Mouse (Mus musculus) gastrocnemius, postnatal 36 days (tissue): ENCODE data around the gene Cnot1. TPM values are rescaled to one million over a fixed set of nuclear protein-coding genes. Genes with fewer than 3 reads are reported as not detected.
"Not testable (repeated sequence)": the region's sequence is repeated elsewhere in the genome, so short reads cannot be mapped to it uniquely, and the experiment has no call there.

Experiments
- DNase-seq, 2 experiments: peaks; one replicate each; pipeline ENCODE4 v3.0.0; 2022
- intact Hi-C: fragments of 180-260 bp; cut with DNase I; formaldehyde crosslinking; loops from one replicate; pipeline ENCODE4 v1.15.1; 2025
- total RNA-seq, 2 experiments: library from RNA; stranded (reverse); gene quantifications; 2 replicates each; pipeline ENCODE4 v1.2.3; 2021

Gene Cnot1
- total RNA-seq, 2 experiments from 2014 or later, result 59.0 to 63.7 TPM

DNA sequence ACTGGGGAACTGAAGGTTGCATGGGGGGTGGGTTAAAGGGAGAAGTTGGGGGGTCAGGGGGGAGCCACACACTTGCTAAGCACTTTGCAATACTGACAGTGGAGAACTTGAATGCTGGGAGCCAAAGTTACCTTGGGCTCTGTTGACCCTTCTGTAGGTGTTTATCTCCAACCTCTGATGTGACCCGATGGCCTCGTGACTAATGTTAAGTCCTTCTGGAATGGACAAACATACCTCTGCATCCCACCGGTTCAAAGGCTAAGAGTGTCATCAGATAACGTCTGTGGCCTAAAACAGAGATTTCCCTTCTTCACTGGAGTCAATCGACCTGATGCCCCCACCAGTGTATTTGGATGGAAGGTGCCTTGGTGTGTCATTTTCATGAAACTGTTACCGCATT lies 14.0 kb upstream of the Cnot1 start:
- no peak for DNase-seq
- intact Hi-C loops, result no loop called here

GRCm38 (mm10) chr8:95818211-95818610 lies 10.9 kb upstream of the Cnot1 start:
- DNase-seq, result no peak
- intact Hi-C loops, result no loop called here

- no peak for DNase-seq
- intact Hi-C loops, result no loop called here
Observed at GRCm38 (mm10) chr8:95817597-95817996, 10.3 kb upstream of the Cnot1 start.

DNA sequence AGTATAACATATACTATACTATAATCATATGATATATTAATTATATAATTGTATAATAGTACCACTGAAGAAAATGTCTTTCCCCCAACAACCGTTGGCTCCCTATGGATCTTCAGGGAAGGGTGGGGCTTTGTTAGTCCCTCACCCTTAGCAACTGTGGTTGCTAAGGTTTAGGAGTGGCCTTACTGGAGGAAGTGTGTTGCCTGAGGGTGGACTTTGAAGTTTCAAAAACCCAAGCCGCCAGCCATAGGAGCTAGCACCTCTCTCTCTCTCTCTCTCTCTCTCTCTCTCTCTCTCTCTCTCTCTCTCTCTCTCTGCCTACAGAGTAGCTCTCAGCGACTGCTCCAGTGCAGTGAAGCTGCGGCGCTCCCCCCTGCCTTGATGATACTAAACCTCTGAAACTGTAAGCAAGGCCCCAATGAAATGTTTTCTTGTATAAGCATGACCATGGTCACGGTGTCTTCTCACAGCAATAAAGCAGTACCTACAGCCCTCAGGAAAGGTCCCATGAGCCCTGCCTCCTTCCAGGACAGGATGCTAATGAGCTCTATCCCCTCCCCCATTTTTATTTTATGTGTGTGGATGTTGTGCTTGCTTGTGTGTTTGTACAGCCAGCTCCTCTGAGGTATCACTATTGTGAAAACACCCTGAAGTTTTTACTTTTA lies 8.9 kb upstream of the Cnot1 start:
- intact Hi-C loops, result no loop called here
- no peak for DNase-seq

GRCm38 (mm10) chr8:95810184-95810591 lies 2.9 kb upstream of the Cnot1 start:
- DNase-seq, result no peak
- intact Hi-C loops, result no loop called here

GRCm38 (mm10) chr8:95809116-95809515 lies 1.9 kb upstream of the Cnot1 start:
- intact Hi-C loops, result no loop called here
- DNase-seq, result no peak

GRCm38 (mm10) chr8:95808631-95809030 lies 1.4 kb upstream of the Cnot1 start:
- intact Hi-C loops, result no loop called here
- no peak for DNase-seq

- DNase-seq, result peak; percentile 85 to 87
- intact Hi-C loops, result no loop called here
Observed at GRCm38 (mm10) chr8:95807861-95808260, 597 bp upstream of the Cnot1 start.

DNA sequence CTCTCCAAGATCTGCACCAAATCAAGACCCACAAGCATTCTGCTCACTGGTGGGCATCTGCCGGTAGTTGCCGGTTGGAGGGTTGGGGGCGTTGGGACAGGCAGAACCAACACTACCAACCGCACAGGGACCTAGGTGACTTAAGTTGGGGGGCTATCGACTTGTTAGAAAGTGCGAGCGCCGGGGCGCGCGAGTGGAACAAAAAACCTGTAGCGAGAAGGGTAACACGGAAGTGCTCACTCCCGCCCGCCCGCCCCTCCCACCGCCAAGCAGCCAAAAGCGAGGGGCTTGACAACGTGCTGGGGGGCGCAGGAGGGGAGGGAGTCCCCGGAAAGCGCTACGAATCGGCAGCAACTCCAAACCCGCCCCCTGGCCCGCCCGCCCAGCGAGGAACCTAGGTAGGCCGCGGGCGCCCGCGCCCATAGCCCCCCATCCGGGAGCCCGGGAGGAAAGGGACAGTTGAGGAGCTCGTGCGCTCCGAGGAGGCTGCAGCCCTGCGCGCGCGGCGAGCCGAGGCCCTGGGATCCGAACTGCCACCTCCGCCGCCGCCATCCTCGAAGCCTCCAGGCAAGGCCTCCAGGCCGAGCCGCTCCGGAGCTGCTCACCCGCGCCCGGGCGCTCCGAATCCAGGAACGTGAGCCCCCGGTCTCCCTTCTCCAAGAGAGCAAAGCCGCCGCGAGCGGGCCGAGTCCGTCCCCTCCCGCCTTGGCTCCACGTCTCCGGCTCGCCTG lies 638 bp downstream of the Cnot1 start:
- no peak for DNase-seq
- intact Hi-C loops, result no loop called here

DNA sequence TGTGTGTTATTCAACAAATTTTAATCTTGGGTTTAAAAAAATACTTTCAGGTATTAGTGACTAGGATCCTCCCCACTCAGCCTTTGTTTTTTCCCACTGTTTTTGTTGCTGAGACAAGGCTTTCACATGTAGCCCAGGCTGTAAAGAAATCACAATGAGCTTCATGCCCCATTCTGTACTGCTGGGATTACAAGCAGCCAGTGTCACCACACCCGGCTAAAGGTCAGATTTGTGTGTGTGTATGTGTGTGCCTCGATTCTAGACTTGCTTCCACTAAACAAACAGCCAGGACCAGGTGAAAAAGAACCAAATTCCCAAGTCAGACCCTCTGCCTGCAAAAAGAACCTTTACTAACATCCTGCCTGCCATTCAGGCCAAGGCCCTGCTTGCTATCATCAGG lies 1.8 kb downstream of the Cnot1 start:
- intact Hi-C loops, result no loop called here
- DNase-seq, result no peak

DNA sequence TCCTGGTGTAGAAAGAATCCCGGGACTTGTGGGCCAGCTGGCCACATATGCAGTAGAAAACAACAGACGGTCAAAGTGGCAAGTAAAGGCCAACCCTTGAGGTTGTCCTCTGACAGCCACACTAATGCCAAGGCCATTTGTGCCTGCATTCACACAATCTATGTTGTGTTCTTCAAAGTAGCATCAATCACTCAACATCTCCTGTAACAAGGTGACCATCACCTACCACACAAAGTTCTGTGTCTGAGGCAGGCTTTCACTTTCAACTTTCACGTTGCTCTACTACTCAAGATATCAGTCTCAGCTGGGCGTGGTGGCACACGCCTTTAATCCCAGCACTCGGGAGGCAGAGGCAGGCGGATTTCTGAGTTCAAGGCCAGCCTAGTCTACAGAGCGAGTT lies 5.0 kb downstream of the Cnot1 start:
- no peak for DNase-seq
- intact Hi-C loops, result no loop called here

- no peak for DNase-seq
- intact Hi-C loops, result no loop called here
Observed at GRCm38 (mm10) chr8:95801476-95802064, 5.7 kb downstream of the Cnot1 start.

DNA sequence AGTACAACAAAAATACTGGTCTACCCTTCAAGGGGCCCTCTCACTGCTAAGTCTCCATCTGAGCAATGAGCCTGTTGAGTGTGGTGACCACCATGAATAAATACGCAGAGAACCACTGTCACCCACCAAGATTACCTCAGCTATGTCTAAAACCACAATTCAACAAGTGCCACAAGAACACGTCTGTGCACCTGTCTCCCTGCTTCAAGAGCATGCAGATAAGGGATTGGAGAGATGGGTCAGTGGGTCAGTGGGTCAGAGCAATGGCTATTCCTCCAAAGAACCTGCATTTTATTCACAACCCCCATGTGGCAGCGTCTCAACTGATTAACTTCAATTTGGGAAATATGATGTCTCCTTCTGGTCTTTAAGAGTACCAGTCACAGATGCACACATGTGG lies 6.9 kb downstream of the Cnot1 start:
- intact Hi-C loops, result no loop called here
- DNase-seq, result no peak

GRCm38 (mm10) chr8:95799891-95800290 lies 7.4 kb downstream of the Cnot1 start:
- DNase-seq, result no peak
- intact Hi-C loops, result no loop called here

- DNase-seq, result no peak
- intact Hi-C loops, result no loop called here
Observed at GRCm38 (mm10) chr8:95799117-95799516, 8.1 kb downstream of the Cnot1 start.

DNA sequence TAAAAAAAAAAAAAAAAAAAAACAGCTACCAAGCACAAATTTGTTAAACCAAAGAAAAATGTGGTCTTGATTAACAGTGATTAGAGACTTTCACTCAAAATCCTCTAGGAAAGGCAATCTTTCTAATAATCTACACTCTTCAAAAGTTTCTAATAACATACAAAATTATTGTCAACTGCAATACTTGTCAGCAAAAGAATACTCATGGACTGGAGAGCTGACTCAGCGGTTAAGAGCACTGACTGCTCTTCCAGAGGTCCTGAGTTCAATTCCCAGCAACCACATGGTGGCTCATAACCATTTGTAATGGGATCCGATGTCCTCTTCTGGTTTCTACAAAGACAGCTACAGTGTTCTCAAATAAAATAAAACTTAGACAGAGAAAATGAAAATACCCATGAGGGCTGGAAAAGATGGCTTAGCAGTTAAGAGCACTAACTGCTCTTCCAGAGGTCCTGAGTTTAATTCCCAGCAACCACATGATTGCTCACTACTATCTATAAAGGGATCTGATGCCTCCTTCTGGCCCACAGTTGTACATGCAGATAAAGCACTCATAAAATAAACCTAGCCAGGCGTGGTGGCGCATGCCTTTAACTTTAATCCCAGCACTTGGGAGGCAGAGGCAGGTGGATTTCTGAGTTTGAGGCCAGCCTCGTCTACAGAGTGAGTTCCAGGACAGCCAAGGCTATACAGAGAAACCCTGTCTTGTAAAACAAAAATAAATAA lies 11.8 kb downstream of the Cnot1 start:
- DNase-seq, intact Hi-C loops: not testable (repeated sequence)

DNA sequence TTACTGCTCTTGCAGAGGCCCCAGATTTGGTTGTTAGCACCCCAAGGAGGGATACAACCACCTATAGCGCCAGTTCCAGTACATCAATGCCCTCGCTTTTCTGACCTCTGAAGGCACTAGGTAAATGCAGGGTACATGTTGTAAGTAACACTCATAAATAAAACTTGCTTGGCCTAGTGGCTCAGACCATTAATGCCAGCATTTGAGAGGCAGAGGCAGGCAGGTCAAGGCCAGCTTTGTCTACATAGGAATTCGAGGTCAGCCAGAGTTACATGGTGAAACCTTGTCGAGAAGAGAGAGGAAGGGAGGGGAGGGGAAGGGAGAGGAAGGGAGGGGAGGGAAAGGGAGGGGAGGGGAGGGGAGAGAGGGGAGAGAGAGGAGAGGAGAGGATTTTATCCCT lies 21.7 kb downstream of the Cnot1 start:
- DNase-seq, result no peak
- intact Hi-C loops, result no loop called here

- intact Hi-C loops, result no loop called here
- DNase-seq, result no peak
Observed at GRCm38 (mm10) chr8:95782628-95783027, 24.6 kb downstream of the Cnot1 start.

DNA sequence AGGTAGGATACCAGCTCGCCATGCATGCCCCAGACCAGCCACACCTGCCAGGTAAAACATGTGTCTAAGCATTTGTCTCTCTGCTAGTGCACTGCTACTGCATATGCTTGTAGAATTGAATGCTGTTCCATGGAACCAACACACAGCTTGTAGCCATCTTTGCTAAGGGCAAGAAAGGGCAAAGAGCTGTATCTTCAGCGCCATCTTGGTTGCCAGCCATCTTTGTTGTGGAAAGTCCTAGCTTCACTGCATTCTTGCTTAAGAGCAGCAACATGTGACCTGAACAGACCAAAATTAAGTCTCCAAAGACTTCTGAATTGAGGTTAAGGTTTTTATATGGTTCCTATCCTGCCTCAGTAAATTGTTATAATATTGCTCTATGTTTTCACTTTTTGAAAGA lies 25.5 kb downstream of the Cnot1 start:
- intact Hi-C loops, result no loop called here
- DNase-seq, result no peak

GRCm38 (mm10) chr8:95781085-95781484 lies 26.2 kb downstream of the Cnot1 start:
- no peak for DNase-seq
- intact Hi-C loops, result no loop called here

DNA sequence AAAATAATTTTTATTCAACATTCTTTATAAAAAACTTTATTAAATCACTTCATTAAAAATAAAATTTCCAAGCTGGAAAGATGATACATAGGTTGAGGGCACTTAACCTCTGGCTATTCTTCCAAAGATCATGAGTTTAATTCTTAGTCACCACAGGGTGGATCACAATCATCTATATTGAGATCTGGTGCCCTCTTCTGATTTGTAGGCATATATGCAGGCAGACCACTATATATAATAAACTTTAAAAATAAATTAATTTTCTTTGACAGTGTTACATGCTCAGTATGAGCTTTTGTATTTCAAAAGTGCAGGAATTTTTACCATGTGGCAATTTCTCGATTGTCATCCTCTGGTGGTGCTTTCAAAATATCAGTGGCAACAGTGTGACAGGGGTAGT lies 43.1 kb downstream of the Cnot1 start:
- DNase-seq, result no peak
- intact Hi-C loops, result loop anchor here (5.0 kb wide), 1 partner anchor 37 kb away; no protein-coding TSS in a partner anchor
